Mouse (Mus musculus) liver, postnatal 0 days (tissue): ENCODE data around the gene Nt5c3. TPM values are rescaled to one million over a fixed set of nuclear protein-coding genes. Genes with fewer than 3 reads are reported as not detected.
"Not testable (repeated sequence)": the region's sequence is repeated elsewhere in the genome, so short reads cannot be mapped to it uniquely, and the experiment has no call there.

Experiments
- ATAC-seq: fragments of 200-750 bp; cut with Nextera tagmentation; 2 replicates; pipeline ENCODE4 v1.8.0; 2017; ENCODE audit warnings: mild to moderate bottlenecking, moderate library complexity
- DNase-seq: peaks from one replicate; pipeline ENCODE4 v3.0.0-alpha.2; 2016
- H3K27ac ChIP-seq: fragments of 300-500 bp; sonication (generic); 2 replicates; pipeline ENCODE4 v1.5.1; 2014; ENCODE audit warnings: antibody characterized with exemption, moderate library complexity, mild to moderate bottlenecking, low read depth
- H3K27me3 ChIP-seq: fragments of 300-500 bp; sonication (generic); 2 replicates; pipeline ENCODE4 v1.6.1; 2014; ENCODE audit warnings: low read length, control low read depth, mixed read lengths; ENCODE audit not compliant: insufficient read depth
- H3K36me3 ChIP-seq: fragments of 300-500 bp; sonication (generic); replicated peaks from 2 replicates; pipeline ENCODE4 v1.6.1; 2014; ENCODE audit warnings: mild to moderate bottlenecking, control low read depth, low read length, moderate library complexity, mixed read lengths; ENCODE audit not compliant: insufficient read depth
- H3K4me1 ChIP-seq: fragments of 300-500 bp; sonication (generic); 2 replicates; pipeline ENCODE4 v1.6.1; 2014; ENCODE audit warnings: antibody characterized with exemption, mild to moderate bottlenecking, control low read depth; ENCODE audit not compliant: insufficient read depth
- H3K4me2 ChIP-seq: fragments of 300-500 bp; sonication (generic); 2 replicates; pipeline ENCODE4 v1.6.1; 2014; ENCODE audit warnings: low read depth, mild to moderate bottlenecking, low read length, moderate library complexity, mixed read lengths
- H3K4me3 ChIP-seq: fragments of 300-500 bp; sonication (generic); 2 replicates; pipeline ENCODE4 v1.5.1; 2014; ENCODE audit warnings: low read depth, low read length
- H3K9ac ChIP-seq: fragments of 300-500 bp; sonication (generic); replicated peaks from 2 replicates; pipeline ENCODE4 v1.6.1; 2014; ENCODE audit warnings: mild to moderate bottlenecking, moderate library complexity
- H3K9me3 ChIP-seq: fragments of 300-500 bp; sonication (generic); 2 replicates; pipeline ENCODE4 v1.6.1; 2016; ENCODE audit warnings: mild to moderate bottlenecking, control low read depth, low read length, mixed read lengths
- CTCF ChIP-seq: sonication (generic); IDR thresholded peaks from 2 replicates; pipeline ENCODE4 v1.5.1; 2016; ENCODE audit warnings: antibody characterized with exemption, low read depth
- EP300 ChIP-seq: IDR thresholded peaks from 2 replicates; pipeline ENCODE4 v1.6.1; 2016; ENCODE audit warnings: antibody characterized with exemption, low read depth, mild to moderate bottlenecking
- WGBS: fragments of 180-500 bp; shearing (Covaris S2); extraction: QIAGEN DNeasy Blood & Tissue Kit; methylation state at CpG from one replicate; pipeline ENCODE4 v1.1.7; 2014; ENCODE audit not compliant: insufficient replicate concordance; 5-methylcytosine and 5-hydroxymethylcytosine counted together
- polyA plus RNA-seq: library from polyadenylated mRNA; unstranded; fragments of >200 nt; fragmentation: Nextera tagmentation; extraction: Ambion mirVana; gene quantifications from 2 replicates; pipeline ENCODE4 v1.2.1, GENCODE M21; 2015

Gene Nt5c3
- polyA plus RNA-seq, 1 experiment from 2014 or later: 127 TPM

DNA sequence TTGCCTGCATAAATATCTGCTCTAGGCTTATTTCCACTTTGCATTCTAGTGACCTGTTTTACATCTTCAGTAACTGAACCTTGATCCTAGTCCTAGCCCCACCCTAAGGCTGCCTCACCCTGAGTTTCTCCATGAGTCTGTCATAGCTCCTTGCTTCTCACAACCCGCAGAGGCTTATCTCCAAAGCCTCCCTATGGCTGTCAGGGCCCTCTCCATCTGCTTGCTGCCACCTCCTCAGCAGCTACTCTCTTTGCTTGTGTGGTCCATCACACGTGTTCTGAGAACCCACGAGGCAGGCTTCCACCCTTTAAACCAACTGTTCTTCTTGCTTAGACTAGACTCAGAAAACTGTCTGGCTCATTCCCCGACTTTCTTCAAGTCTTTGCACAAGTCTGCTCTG, 46.9 kb downstream of the Nt5c3 start:
- no peak overlapping the region for H3K4me3 ChIP-seq
- H3K27ac ChIP-seq: no peak overlapping the region
- peaks cover 6% of the 10 kb centered on the region; the same call in 1 of the 2 replicates for H3K4me1 ChIP-seq
- TF ChIP-seq EP300 (no peak), CTCF (no peak)
- 67% methylated on average over 4 of the region's 4 CpGs for WGBS
- H3K4me2 ChIP-seq: no peak overlapping the region
- no peak overlapping the region for H3K9ac ChIP-seq
- DNase-seq: no peak
- ATAC-seq: no peak
- H3K9me3 ChIP-seq: no peaks in the 10 kb centered on the region
- H3K36me3 ChIP-seq: peaks cover 23% of the 10 kb centered on the region
- no peaks in the 10 kb centered on the region for H3K27me3 ChIP-seq

DNA sequence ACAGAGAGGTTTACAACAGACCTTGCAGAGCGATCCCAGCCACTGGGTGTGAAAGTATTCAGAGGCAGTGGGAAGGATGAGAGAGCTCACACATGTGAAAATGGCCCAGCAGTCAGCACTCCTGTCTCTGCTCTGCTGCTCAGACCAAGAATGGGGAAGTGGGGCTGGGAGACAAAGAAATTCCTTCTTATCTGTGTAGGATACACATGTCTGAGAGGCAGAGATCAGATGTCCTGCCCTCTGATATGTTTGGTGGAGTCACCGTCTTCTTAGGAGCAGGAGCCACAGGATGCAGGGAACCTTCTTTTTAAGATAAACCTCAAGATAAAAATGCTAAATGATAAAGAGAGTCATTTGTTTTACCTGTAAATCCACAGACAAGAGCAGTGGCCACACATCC, 53.7 kb downstream of the Nt5c3 start:
- no peaks in the 10 kb centered on the region for H3K36me3 ChIP-seq
- no peak overlapping the region for H3K27ac ChIP-seq
- no peaks in the 10 kb centered on the region for H3K27me3 ChIP-seq
- DNase-seq: no peak
- no peak overlapping the region for H3K9ac ChIP-seq
- no peak overlapping the region for H3K4me2 ChIP-seq
- H3K4me3 ChIP-seq: no peak overlapping the region
- no peaks in the 10 kb centered on the region for H3K4me1 ChIP-seq
- H3K9me3 ChIP-seq: no peaks in the 10 kb centered on the region
- WGBS: 58% methylated on average over 2 of the region's 2 CpGs
- no peak for ATAC-seq
- TF ChIP-seq CTCF: no peak
- TF ChIP-seq EP300: no peak

DNA sequence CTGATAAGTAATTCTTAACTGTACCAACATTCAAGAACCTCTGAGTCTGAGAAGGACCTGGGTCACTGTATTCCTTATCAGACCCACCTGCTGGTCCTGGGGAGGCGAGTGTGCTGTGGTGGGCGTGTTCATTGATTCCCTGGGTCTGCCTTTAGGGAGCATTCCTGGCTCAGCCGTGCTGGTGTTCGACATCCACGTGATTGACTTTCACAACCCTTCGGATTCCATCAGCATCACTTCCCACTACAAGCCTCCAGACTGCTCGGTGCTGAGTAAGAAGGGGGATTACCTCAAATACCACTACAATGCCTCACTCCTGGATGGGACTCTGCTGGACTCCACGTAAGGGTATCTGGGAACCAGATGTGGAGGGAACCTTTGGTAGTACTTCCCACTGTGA, 55.2 kb downstream of the Nt5c3 start:
- Histone ChIP-seq H3K27ac (no peak overlapping the region), H3K4me3 (no peak overlapping the region), H3K9ac (no peak overlapping the region), H3K4me1 (no peaks in the 10 kb centered on the region), H3K4me2 (no peak overlapping the region), H3K9me3 (no peaks in the 10 kb centered on the region), H3K27me3 (no peaks in the 10 kb centered on the region), H3K36me3 (no peaks in the 10 kb centered on the region)
- 65% methylated on average over 8 of the region's 8 CpGs for WGBS
- ATAC-seq: no peak
- no peak for DNase-seq
- TF ChIP-seq CTCF: no peak
- no peak for TF ChIP-seq EP300

DNA sequence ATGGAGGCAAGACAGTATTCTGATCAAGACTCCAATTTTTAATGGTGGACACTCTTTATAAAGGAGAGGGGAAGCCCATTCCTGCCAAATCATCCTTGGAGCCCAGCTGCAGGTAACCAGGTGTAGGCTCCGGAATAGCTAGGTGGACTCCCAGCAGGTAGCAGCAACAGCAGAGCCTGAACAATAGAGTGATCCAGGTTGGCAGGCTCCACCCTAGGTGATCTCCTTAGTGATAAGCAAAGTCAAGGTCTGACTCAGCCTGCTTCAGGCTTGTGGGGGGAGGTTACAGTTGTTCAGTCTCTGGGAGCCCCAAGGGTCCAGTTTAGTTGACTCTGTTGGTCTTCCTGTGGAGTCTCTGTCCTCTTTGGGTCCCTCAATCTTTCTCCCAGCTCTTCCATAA, 56.8 kb downstream of the Nt5c3 start:
- WGBS: 89% methylated on average over 1 of the region's 1 CpGs
- H3K27ac ChIP-seq, H3K4me3 ChIP-seq, H3K27me3 ChIP-seq, H3K36me3 ChIP-seq, ATAC-seq, DNase-seq, H3K4me2 ChIP-seq, H3K9ac ChIP-seq, H3K9me3 ChIP-seq, H3K4me1 ChIP-seq: not testable (repeated sequence)

GRCm38 (mm10) chr6:56860205-56860848, 63.4 kb downstream of the Nt5c3 start:
- 71% methylated on average over 8 of the region's 8 CpGs for WGBS
- H3K4me2 ChIP-seq: no peak overlapping the region
- ATAC-seq: no peak
- DNase-seq: no peak
- H3K27me3 ChIP-seq: no peaks in the 10 kb centered on the region
- peaks cover 8% of the 10 kb centered on the region for H3K36me3 ChIP-seq
- H3K9me3 ChIP-seq: no peaks in the 10 kb centered on the region
- H3K9ac ChIP-seq: no peak overlapping the region
- H3K27ac ChIP-seq: no peak overlapping the region
- TF ChIP-seq CTCF (no peak), EP300 (no peak)
- H3K4me1 ChIP-seq: no peaks in the 10 kb centered on the region
- H3K4me3 ChIP-seq: no peak overlapping the region

- H3K9me3 ChIP-seq: no peaks in the 10 kb centered on the region
- no peak for TF ChIP-seq EP300
- no peak for TF ChIP-seq CTCF
- no peak overlapping the region for H3K4me2 ChIP-seq
- H3K9ac ChIP-seq: no peak overlapping the region
- no peak overlapping the region for H3K27ac ChIP-seq
- ATAC-seq (no peak), DNase-seq (no peak)
- H3K27me3 ChIP-seq: no peaks in the 10 kb centered on the region
- H3K4me1 ChIP-seq: no peaks in the 10 kb centered on the region
- 86% methylated on average over 5 of the region's 5 CpGs for WGBS
- no peak overlapping the region for H3K4me3 ChIP-seq
- peaks cover 8% of the 10 kb centered on the region for H3K36me3 ChIP-seq
These were observed 67.0 kb downstream of the Nt5c3 start for GRCm38 (mm10) chr6:56856748-56857147.

DNA sequence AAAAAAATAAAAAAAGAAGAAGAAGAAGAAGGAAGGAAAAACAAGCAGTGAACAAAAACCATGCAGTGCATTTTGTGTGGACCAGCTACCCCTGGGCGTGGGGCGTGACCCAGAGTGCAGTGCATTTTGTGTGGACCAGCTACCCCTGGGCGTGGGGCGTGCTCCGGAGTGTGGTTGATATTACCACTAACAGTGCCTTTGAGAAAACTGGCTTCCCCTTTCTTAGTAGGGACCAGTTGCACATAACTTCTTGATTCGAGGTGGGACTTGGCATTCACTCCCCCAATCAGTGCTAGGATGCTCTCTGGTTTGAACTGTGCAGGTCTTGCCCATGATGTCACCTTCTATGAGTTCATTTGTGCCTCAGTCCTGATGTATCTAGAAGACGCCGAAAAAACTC, 68.9 kb downstream of the Nt5c3 start:
- no peak overlapping the region for H3K4me3 ChIP-seq
- ATAC-seq: no peak
- 75% methylated on average over 8 of the region's 8 CpGs for WGBS

More for the DNA sequence above, 68.9 kb downstream of the Nt5c3 start:
- no peak overlapping the region for H3K9ac ChIP-seq
- TF ChIP-seq EP300: no peak
- TF ChIP-seq CTCF: no peak
- no peak for DNase-seq
- H3K9me3 ChIP-seq: no peaks in the 10 kb centered on the region
- H3K27me3 ChIP-seq: no peaks in the 10 kb centered on the region
- H3K4me2 ChIP-seq: no peak overlapping the region
- H3K4me1 ChIP-seq: no peaks in the 10 kb centered on the region
- no peak overlapping the region for H3K27ac ChIP-seq
- H3K36me3 ChIP-seq: peaks cover 5% of the 10 kb centered on the region
